Mouse (Mus musculus) G1E-ER4 (cell line): ENCODE data around the gene Sec14l5. TPM values are rescaled to one million over a fixed set of nuclear protein-coding genes. Genes with fewer than 3 reads are reported as not detected.

Source experiments
- GATA1 ChIP-seq: IDR thresholded peaks from one replicate; pipeline ENCODE4 v1.8.0; 2012; ENCODE audit warnings: low read length, inconsistent platforms
- polyA plus RNA-seq: library from polyadenylated mRNA; stranded (reverse); fragments of >175 nt; gene quantifications from 2 replicates; pipeline ENCODE4 v1.2.3, GENCODE M21; 2012

Gene Sec14l5
- polyA plus RNA-seq, 1 experiment: not detected

DNA sequence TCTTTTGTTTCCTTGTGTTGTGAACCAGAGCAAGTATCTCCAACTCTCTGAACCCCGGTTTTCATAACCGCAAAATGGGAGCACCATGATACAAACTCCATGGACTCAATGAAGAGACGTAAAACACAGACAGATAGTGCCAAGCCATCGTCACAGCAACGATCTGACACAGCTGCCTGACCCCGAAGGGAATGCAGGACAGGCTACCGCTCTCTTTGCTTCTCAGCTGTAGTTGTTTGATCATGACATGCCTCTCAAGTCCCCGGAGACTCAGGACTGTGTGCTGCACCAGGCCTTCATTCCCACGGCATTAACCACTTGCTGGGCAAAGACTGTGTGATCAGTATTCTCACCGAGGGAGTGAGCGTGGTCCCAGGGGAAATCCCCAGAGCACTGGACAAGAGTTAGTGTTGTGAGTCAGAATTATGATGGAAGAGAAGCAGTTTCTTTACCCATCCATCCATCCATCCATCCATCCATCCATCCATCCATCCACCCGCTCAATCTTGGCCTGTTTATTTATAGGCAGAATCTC, 9.8 kb upstream of the Sec14l5 start:
- no peak for TF ChIP-seq GATA1

DNA sequence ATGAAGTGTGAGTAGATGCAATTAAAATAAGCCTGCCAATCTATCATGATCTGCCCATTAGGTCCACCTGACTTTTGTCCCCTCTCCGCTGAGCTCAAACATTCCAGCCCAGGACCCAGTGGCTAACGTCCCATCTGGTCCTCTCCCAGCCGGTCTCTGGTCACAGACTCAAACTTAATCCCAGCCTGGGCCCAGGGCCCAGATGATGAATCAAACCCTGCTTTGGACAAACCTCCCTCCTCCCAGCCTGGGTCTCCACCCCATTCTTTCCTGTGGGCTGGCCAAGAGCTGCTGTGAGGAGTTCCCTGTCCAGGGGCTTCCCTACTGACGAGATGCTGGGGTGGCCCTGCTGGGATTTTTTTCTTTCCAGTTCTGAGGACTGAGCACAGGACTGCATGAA, 7.2 kb upstream of the Sec14l5 start:
- TF ChIP-seq GATA1: no peak

GRCm38 (mm10) chr16:5145570-5145969, 1.3 kb upstream of the Sec14l5 start:
- TF ChIP-seq GATA1: no peak

DNA sequence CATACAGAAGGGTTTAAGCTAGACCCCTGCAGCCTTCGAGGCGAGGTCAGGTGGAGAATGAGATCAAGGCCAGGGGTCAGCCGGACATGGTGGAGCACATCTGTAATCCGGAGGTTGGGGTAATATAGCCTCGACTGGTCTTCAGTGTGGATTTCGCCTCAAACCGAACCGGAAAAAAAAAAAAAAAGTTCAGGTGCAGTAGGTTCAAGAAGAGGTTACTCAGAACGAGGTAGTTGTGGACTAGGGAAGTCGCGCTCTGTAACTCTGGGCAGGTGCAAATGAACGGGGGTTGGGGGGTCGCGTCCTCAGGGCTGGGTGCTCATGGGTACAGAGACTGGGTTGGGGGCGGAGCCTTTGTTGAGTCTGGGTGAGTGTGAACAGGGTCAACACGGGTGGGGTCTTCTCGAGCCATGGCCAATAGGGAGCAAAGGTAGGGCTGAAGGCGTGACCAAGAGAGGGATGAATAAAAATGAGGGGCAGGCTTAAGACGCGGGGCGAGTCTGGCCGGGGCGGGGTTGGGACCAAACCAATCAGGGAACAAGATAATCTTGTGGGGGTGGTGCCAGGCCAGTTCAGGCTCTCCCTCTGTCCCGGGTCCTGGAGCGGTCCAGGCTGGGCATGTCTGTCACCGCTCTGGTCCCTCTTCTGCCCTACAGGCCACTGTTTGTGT, 407 bp upstream of the Sec14l5 start:
- no peak for TF ChIP-seq GATA1

DNA sequence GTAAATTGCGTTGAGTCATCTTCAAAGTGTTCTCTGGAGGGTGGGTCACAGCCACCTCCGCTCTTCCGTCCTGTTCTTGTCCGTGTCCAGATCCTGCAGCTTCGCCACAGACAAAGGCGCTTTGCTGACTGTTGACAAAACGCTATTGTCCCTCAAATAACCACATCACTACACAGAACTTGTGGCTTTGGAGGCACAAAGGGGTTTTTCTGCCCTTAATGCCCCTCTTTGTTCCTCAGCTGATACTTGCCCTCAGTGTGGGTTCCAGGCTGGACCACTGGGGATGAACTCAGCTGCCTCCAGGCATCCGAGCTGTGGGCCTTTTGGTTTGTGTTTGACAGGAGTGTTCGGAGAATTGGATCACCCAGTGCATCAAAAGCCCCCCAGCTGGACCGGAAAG, 3.6 kb downstream of the Sec14l5 start:
- TF ChIP-seq GATA1: no peak

DNA sequence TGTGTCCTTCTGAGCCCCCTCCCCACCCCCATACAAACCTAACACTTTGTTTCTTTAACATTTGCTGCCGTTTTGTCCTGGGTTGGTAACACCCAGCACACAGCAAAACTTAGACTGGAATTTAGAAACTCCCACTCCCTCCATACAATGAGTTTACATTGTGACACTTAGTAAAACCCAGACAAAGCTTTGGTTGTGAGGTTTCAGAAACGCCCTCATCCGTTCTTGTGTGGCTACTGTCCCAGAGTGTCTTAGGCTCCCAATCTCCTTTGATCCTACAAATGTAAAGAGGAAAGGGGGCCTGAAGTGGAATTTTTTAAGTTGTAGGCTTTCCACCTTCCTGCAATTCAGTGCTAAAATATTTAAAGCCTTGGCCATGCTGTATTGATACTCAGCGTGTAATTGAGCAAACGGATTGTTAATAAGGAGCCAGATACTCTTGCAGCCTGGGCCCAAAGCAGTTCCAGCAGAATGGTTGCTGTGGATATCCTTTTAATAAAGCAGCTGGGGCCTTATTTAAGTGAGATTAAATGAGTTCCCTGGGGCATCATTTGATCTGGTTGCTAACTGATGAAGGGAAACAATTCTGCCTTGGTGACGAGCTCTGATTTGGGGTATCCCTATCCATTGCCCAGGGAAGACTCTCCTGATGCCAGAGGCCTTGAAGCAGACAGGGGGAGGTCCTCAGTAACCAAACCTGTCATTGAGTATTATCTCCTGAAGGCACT, 6.6 kb downstream of the Sec14l5 start:
- TF ChIP-seq GATA1: no peak

- no peak for TF ChIP-seq GATA1
These were observed 8.1 kb downstream of the Sec14l5 start for GRCm38 (mm10) chr16:5155014-5155413.

- no peak for TF ChIP-seq GATA1
These were observed 9.6 kb downstream of the Sec14l5 start for GRCm38 (mm10) chr16:5156495-5156894.

- TF ChIP-seq GATA1: no peak
These were observed 10.2 kb downstream of the Sec14l5 start for GRCm38 (mm10) chr16:5157113-5157512.

- TF ChIP-seq GATA1: no peak
These were observed 12.3 kb downstream of the Sec14l5 start for GRCm38 (mm10) chr16:5159248-5159647.

GRCm38 (mm10) chr16:5164327-5164726, 17.4 kb downstream of the Sec14l5 start:
- no peak for TF ChIP-seq GATA1

- no peak for TF ChIP-seq GATA1
These were observed 21.1 kb downstream of the Sec14l5 start for GRCm38 (mm10) chr16:5168038-5168437.

DNA sequence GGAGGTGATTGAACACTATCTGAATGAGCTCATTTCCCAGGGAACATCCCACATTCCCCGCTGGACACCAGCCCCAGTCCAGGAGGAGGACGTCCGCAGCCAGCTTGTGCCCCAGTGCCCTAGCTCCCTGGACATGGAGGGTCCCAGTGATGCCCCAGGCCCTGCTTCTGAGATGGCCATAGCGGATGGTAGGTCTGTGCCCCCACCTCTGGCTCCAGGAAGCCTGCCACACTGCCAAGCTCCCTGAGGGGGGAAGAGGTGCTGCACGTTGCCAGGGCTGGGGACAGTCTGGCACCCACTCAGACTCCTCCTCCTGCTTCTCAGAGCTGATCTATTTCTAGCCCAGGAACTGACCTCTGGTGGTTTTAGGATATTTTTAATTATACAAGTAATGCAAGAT, 21.9 kb downstream of the Sec14l5 start:
- no peak for TF ChIP-seq GATA1

- no peak for TF ChIP-seq GATA1
These were observed 25.7 kb downstream of the Sec14l5 start for GRCm38 (mm10) chr16:5172636-5173035.

- no peak for TF ChIP-seq GATA1
These were observed 36.5 kb downstream of the Sec14l5 start for GRCm38 (mm10) chr16:5183310-5183975.

GRCm38 (mm10) chr16:5184101-5184500, 37.2 kb downstream of the Sec14l5 start:
- TF ChIP-seq GATA1: no peak

DNA sequence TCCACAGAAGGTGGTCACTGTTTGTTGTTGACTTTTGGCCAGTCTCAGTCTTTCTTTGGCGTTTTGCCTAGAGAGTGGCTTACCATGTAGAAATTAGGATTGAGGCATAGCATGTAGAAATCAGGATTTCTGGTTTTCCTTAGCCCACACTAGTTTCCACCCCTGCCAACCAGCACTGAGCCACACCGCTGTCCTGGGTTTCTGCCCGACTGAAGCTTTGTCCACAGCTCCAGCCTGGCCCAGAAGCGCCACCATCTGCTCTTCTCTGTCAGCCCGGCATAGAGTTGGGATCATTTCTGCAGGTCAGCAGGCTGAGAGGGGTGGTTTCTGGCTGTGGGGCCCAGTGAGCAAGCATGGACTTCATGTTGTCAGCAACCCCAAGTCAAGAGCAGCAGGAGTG, 38.0 kb downstream of the Sec14l5 start:
- no peak for TF ChIP-seq GATA1
